21 mouse cellular contexts compared by ENCODE assay signal in genomic region chr13:113097011-113097410, GRCm38 (mm10). TPM values are rescaled to one million over a fixed set of nuclear protein-coding genes. Genes with fewer than 3 reads are reported as not detected.
"Had no signal": no experiment of that assay in that cellular context is flagged by ENCODE, and none has a peak within 500 bp of the region (broad histone marks: within the 10 kb centered on the region; RNA-seq: fewer than 3 reads in every experiment).

No protein-coding gene starts in this region.

- H3K4me2 ChIP-seq: lung, embryonic 14.5 days; midbrain, embryonic 11.5 days; midbrain, embryonic 13.5 days; midbrain, embryonic 15.5 days; neural tube, embryonic 13.5 days; neural tube, embryonic 15.5 days had no signal

- H3K4me1 ChIP-seq: midbrain, embryonic 13.5 days; midbrain, embryonic 15.5 days; neural tube, embryonic 13.5 days; neural tube, embryonic 15.5 days had no signal

- H3K4me3 ChIP-seq: midbrain, embryonic 13.5 days; midbrain, embryonic 15.5 days; myocyte; neural tube, embryonic 13.5 days; neural tube, embryonic 15.5 days had no signal

- H3K36me3 ChIP-seq: midbrain, embryonic 13.5 days; midbrain, embryonic 15.5 days; neural tube, embryonic 13.5 days; neural tube, embryonic 15.5 days had no signal

- H3K27ac ChIP-seq: midbrain, embryonic 13.5 days; midbrain, embryonic 15.5 days; neural tube, embryonic 13.5 days; neural tube, embryonic 15.5 days had no signal

- DNase-seq: lung, adult 18-20 months; lung, embryonic 14.5 days; lung, postnatal 10 days; lung, postnatal 4 days; retina, postnatal 1 day; right cerebral cortex, adult 18-20 months; right cerebral cortex, postnatal 25 days; right cerebral cortex, postnatal 4 days; spleen, adult 18-20 months; thymus, adult 18-20 months; thymus, postnatal 14 days; thymus, postnatal 36 days had no signal

- H3K9ac ChIP-seq: lung, embryonic 14.5 days; midbrain, embryonic 13.5 days; midbrain, embryonic 15.5 days; neural tube, embryonic 13.5 days; neural tube, embryonic 15.5 days had no signal

- ATAC-seq: midbrain, embryonic 13.5 days; midbrain, embryonic 15.5 days had no signal

- H3K9me3 ChIP-seq: midbrain, embryonic 13.5 days; midbrain, embryonic 15.5 days; neural tube, embryonic 13.5 days; neural tube, embryonic 15.5 days had no signal

- H3K27me3 ChIP-seq: midbrain, embryonic 13.5 days; midbrain, embryonic 15.5 days; neural tube, embryonic 13.5 days; neural tube, embryonic 15.5 days had no signal

RNA-seq across cellular contexts. Expression of gene Gzma, which starts 3.8 kb away (rescaled TPM):
- polyA plus RNA-seq: lung, embryonic 14.5 days; midbrain, embryonic 11.5 days; midbrain, embryonic 13.5 days; midbrain, embryonic 15.5 days; myocyte; neural tube, embryonic 11.5 days; neural tube, embryonic 13.5 days; neural tube, embryonic 15.5 days; stomach, embryonic 14.5 days had no signal

RNA-seq across cellular contexts. Expression of gene Gpx8, which starts 50.8 kb away (rescaled TPM):
- total RNA-seq: megakaryocyte-erythroid progenitor cell, adult 5-6 weeks had no signal
